Mouse (Mus musculus): ENCODE measurements around the gene Gm49325.

DNA sequence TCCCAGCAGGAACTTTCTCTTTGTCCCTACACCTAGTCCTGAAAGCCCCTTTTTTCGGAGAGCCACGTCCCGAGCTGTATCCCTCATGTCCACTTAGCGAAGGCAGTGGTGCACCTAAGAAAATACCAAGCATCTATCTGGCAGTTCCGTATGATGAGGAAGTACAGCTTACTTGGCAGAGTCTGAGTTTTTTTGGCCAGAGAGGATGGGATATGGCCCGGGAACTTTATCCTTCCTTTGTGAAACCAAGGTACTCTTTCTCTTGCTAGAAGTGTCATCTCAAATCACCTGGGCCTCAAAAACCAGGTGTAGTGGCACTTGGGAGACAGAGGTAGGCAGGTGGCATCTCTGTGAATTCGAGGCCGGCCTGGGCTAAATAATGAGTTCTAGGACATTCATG, 15.5 kb downstream of the Gm49325 start:
- TF ChIP-seq CTCF (conservative IDR thresholded peaks at IDR 0.05; ENCODE audit: low read length) (no peak), NANOG (IDR thresholded peaks at IDR 0.05; ENCODE audit: borderline replicate concordance, low read length) (no peak), POU5F1 (IDR thresholded peaks at IDR 0.05; ENCODE audit: borderline replicate concordance, low read length) (no peak)

Data from E14TG2a.4 (cell line).